Mouse (Mus musculus) MEL (cell line): ENCODE results near the gene Nudt12. TPM values are rescaled to one million over a fixed set of nuclear protein-coding genes. Genes with fewer than 3 reads are reported as not detected.

Source experiments
- DNase-seq: peaks from one replicate; pipeline ENCODE4 v3.0.0; 2011; ENCODE audit warnings: low read depth, low spot score
- H3K27ac ChIP-seq: 2 replicates; pipeline ENCODE4 v1.5.1; 2012; ENCODE audit warnings: low read depth, mild to moderate bottlenecking, control low read depth, low read length, moderate library complexity; ENCODE audit not compliant: control insufficient read depth
- H3K27me3 ChIP-seq, 2 experiments: fragments of 150-350 bp in 1 of 2; sonication (generic) in 1 of 2; 2 replicates each; pipeline ENCODE4 v1.6.1; 2012; ENCODE audit warnings: low read length in 2 of 2, mild to moderate bottlenecking in 2 of 2, improper control_type of control experiment in 1 of 2, moderate library complexity in 1 of 2; ENCODE audit not compliant: insufficient read depth in 2 of 2, control insufficient read depth in 1 of 2
- H3K36me3 ChIP-seq, 2 experiments: 2 replicates each; pipeline ENCODE4 v1.6.1; 2012 to 2014; ENCODE audit warnings: low read length in 2 of 2, improper control_type of control experiment in 1 of 2, inconsistent platforms in 1 of 2, mild to moderate bottlenecking in 1 of 2; ENCODE audit not compliant: insufficient read depth in 2 of 2, control insufficient read depth in 1 of 2
- H3K4me1 ChIP-seq, 2 experiments: fragments of 150-350 bp in 1 of 2; sonication (generic) in 1 of 2; 2 replicates each; pipeline ENCODE4 v1.6.1; 2012; ENCODE audit warnings: low read length in 2 of 2, improper control_type of control experiment in 1 of 2, mild to moderate bottlenecking in 1 of 2; ENCODE audit not compliant: insufficient read depth in 2 of 2, control insufficient read depth in 1 of 2
- H3K4me3 ChIP-seq, 2 experiments: fragments of 150-350 bp in 1 of 2; sonication (generic) in 1 of 2; 2 replicates each; pipeline ENCODE4 v1.5.1; 2012; ENCODE audit warnings: low read depth in 2 of 2, low read length in 2 of 2, mild to moderate bottlenecking in 2 of 2, moderate library complexity in 2 of 2, control low read depth in 1 of 2, improper control_type of control experiment in 1 of 2; ENCODE audit not compliant: control insufficient read depth in 1 of 2, insufficient read depth in 1 of 2
- H3K79me2 ChIP-seq: 2 replicates; pipeline ENCODE4 v1.6.1; 2012; ENCODE audit warnings: mild to moderate bottlenecking, low read length, moderate library complexity; ENCODE audit not compliant: control insufficient read depth, poor library complexity, insufficient read depth
- H3K9ac ChIP-seq: 2 replicates; pipeline ENCODE4 v1.6.1; 2012; ENCODE audit warnings: low read depth, mild to moderate bottlenecking, control low read depth, low read length, moderate library complexity; ENCODE audit not compliant: control insufficient read depth, poor library complexity, severe bottlenecking
- H3K9me3 ChIP-seq: fragments of 150-350 bp; sonication (generic); replicated peaks from 2 replicates; pipeline ENCODE4 v1.6.1; 2012; ENCODE audit warnings: mild to moderate bottlenecking, low read length, improper control_type of control experiment, moderate library complexity; ENCODE audit not compliant: insufficient read depth
- E2F4 ChIP-seq: IDR thresholded peaks from 2 replicates; pipeline ENCODE4 v1.6.1; 2011; ENCODE audit warnings: low read depth, low read length, improper control_type of control experiment, borderline replicate concordance
- ELF1 ChIP-seq: IDR thresholded peaks from 2 replicates; pipeline ENCODE4 v1.6.1; 2014; ENCODE audit warnings: low read depth, mild to moderate bottlenecking, inconsistent platforms, low read length, improper control_type of control experiment, moderate library complexity
- EP300 ChIP-seq, 2 experiments: IDR thresholded peaks; 2 replicates each; pipeline ENCODE4 v1.6.1; 2011; ENCODE audit warnings: improper control_type of control experiment in 2 of 2, low read length in 2 of 2, low read depth in 1 of 2, mild to moderate bottlenecking in 1 of 2
- ETS1 ChIP-seq: IDR thresholded peaks from 2 replicates; pipeline ENCODE4 v1.6.1; 2012; ENCODE audit warnings: low read depth, mild to moderate bottlenecking, inconsistent platforms, low read length, improper control_type of control experiment, moderate library complexity
- GABPA ChIP-seq: IDR thresholded peaks from 2 replicates; pipeline ENCODE4 v1.6.1; 2012; ENCODE audit warnings: low read depth, mild to moderate bottlenecking, inconsistent platforms, low read length, improper control_type of control experiment, moderate library complexity
- GATA1 ChIP-seq: IDR thresholded peaks from 2 replicates; pipeline ENCODE4 v1.6.1; 2011; ENCODE audit warnings: low read depth, low read length, improper control_type of control experiment
- HCFC1 ChIP-seq: IDR thresholded peaks from 2 replicates; pipeline ENCODE4 v1.6.1; 2012; ENCODE audit warnings: low read depth, mild to moderate bottlenecking, inconsistent platforms, low read length, improper control_type of control experiment, moderate library complexity
- JUND ChIP-seq: IDR thresholded peaks from 2 replicates; pipeline ENCODE4 v1.6.1; 2011; ENCODE audit warnings: low read depth, mild to moderate bottlenecking, improper control_type of control experiment, low read length
- KAT2A ChIP-seq: conservative IDR thresholded peaks from 2 replicates; pipeline ENCODE4 v1.6.1; 2012; ENCODE audit warnings: low read depth, low read length, improper control_type of control experiment, inconsistent platforms
- MAX ChIP-seq: IDR thresholded peaks from 2 replicates; pipeline ENCODE4 v1.6.1; 2011; ENCODE audit warnings: low read length, improper control_type of control experiment
- MAZ ChIP-seq: IDR thresholded peaks from 2 replicates; pipeline ENCODE4 v1.6.1; 2012; ENCODE audit warnings: low read depth, mild to moderate bottlenecking, inconsistent platforms, low read length, improper control_type of control experiment
- MEF2A ChIP-seq: IDR thresholded peaks from 2 replicates; pipeline ENCODE4 v1.6.1; 2014; ENCODE audit warnings: low read depth, mild to moderate bottlenecking, inconsistent platforms, low read length, improper control_type of control experiment; ENCODE audit not compliant: poor library complexity, insufficient replicate concordance, severe bottlenecking; ENCODE audit errors: extremely low read depth
- MXI1 ChIP-seq: IDR thresholded peaks from 2 replicates; pipeline ENCODE4 v1.6.1; 2011; ENCODE audit warnings: mild to moderate bottlenecking, low read depth, low read length, improper control_type of control experiment
- MYB ChIP-seq: IDR thresholded peaks from 2 replicates; pipeline ENCODE4 v1.6.1; 2011; ENCODE audit warnings: mild to moderate bottlenecking, low read depth, low read length, improper control_type of control experiment
- MYC ChIP-seq: IDR thresholded peaks from 2 replicates; pipeline ENCODE4 v1.6.1; 2011; ENCODE audit warnings: low read depth, mild to moderate bottlenecking, low read length, improper control_type of control experiment, moderate library complexity
- NELFE ChIP-seq: IDR thresholded peaks from 2 replicates; pipeline ENCODE4 v1.6.1; 2011; ENCODE audit warnings: low read depth, low read length, improper control_type of control experiment
- NRF1 ChIP-seq: IDR thresholded peaks from 2 replicates; pipeline ENCODE4 v1.6.1; 2014; ENCODE audit warnings: low read depth, mild to moderate bottlenecking, inconsistent platforms, low read length, improper control_type of control experiment, moderate library complexity; ENCODE audit not compliant: poor library complexity, insufficient read depth, severe bottlenecking
- RAD21 ChIP-seq: IDR thresholded peaks from 2 replicates; pipeline ENCODE4 v1.6.1; 2011; ENCODE audit warnings: mild to moderate bottlenecking, low read depth, low read length, improper control_type of control experiment
- RCOR1 ChIP-seq: IDR thresholded peaks from 2 replicates; pipeline ENCODE4 v1.6.1; 2012; ENCODE audit warnings: low read depth, mild to moderate bottlenecking, inconsistent platforms, low read length, improper control_type of control experiment
- TCF12 ChIP-seq: IDR thresholded peaks from 2 replicates; pipeline ENCODE4 v1.6.1; 2014; ENCODE audit warnings: low read depth, mild to moderate bottlenecking, inconsistent platforms, low read length, improper control_type of control experiment, moderate library complexity
- USF1 ChIP-seq: IDR thresholded peaks from 2 replicates; pipeline ENCODE4 v1.6.1; 2014; ENCODE audit warnings: low read depth, mild to moderate bottlenecking, inconsistent platforms, low read length, improper control_type of control experiment, moderate library complexity
- USF2 ChIP-seq, 2 experiments: IDR thresholded peaks; 2 replicates each; pipeline ENCODE4 v1.6.1; 2011 to 2012; ENCODE audit warnings: improper control_type of control experiment in 2 of 2, low read length in 2 of 2, borderline replicate concordance in 1 of 2, inconsistent platforms in 1 of 2, low read depth in 1 of 2, mild to moderate bottlenecking in 1 of 2; ENCODE audit not compliant: insufficient read depth in 1 of 2
- ZMIZ1 ChIP-seq: IDR thresholded peaks from 2 replicates; pipeline ENCODE4 v1.6.1; 2012; ENCODE audit warnings: low read depth, mild to moderate bottlenecking, inconsistent platforms, low read length, improper control_type of control experiment, moderate library complexity
- ZNF384 ChIP-seq: IDR thresholded peaks from 2 replicates; pipeline ENCODE4 v1.6.1; 2012; ENCODE audit warnings: low read depth, mild to moderate bottlenecking, inconsistent platforms, low read length, improper control_type of control experiment
- polyA plus RNA-seq, 2 experiments: library from polyadenylated mRNA; stranded (reverse) in 1 of 2; unstranded in 1 of 2; fragments of >175 nt in 1 of 2; fragments of >200 nt in 1 of 2; gene quantifications; 2 replicates each; pipeline versions ENCODE4 v1.2.1 to v1.2.4; 2012; ENCODE audit warnings: low replicate concordance in 2 of 2, low read depth in 1 of 2; ENCODE audit not compliant: insufficient read length in 2 of 2, insufficient read depth in 1 of 2, missing spikeins in 1 of 2
- total RNA-seq: library from RNA; depleted of rRNA; stranded (reverse); fragments of 300-350 nt; gene quantifications from 2 replicates; pipeline ENCODE4 v1.2.3, GENCODE M21; 2012

The Nudt12 gene
- total and polyA plus RNA-seq, 3 experiments, result not detected

GRCm38 (mm10) chr17:59026336-59026735 is 13.2 kb upstream of the Nudt12 start:
- no peaks in the 10 kb centered on the region for H3K4me1 ChIP-seq
- H3K9ac ChIP-seq, result no peak overlapping the region
- TF ChIP-seq EP300 (IDR thresholded peaks at IDR 0.05; ENCODE audit: low read depth in 1 of 2, low read length in 2 of 2) (no peak), MXI1 (no peak), NRF1 (no peak), MAX (no peak), USF2 (IDR thresholded peaks at IDR 0.05; ENCODE audit: borderline replicate concordance in 1 of 2, insufficient read depth in 1 of 2, low read depth in 1 of 2, low read length in 2 of 2) (no peak), MYC (no peak), GATA1 (no peak), RCOR1 (no peak), HCFC1 (no peak), ZMIZ1 (no peak)
- H3K27me3 ChIP-seq, result no peaks in the 10 kb centered on the region
- DNase-seq, result no peak
- H3K9me3 ChIP-seq, result no peaks in the 10 kb centered on the region
- no peaks in the 10 kb centered on the region for H3K79me2 ChIP-seq
- H3K4me3 ChIP-seq, result no peak overlapping the region
- H3K27ac ChIP-seq, result no peak overlapping the region
- H3K36me3 ChIP-seq, result no peaks in the 10 kb centered on the region

- H3K9me3 ChIP-seq, result no peaks in the 10 kb centered on the region
- no peaks in the 10 kb centered on the region for H3K27me3 ChIP-seq
- no peaks in the 10 kb centered on the region for H3K79me2 ChIP-seq
- no peak for DNase-seq
- H3K36me3 ChIP-seq, result no peaks in the 10 kb centered on the region
- no peaks in the 10 kb centered on the region for H3K4me1 ChIP-seq
- H3K27ac ChIP-seq, result no peak overlapping the region
- H3K9ac ChIP-seq, result no peak overlapping the region
- H3K4me3 ChIP-seq, result no peak overlapping the region
- TF ChIP-seq TCF12, result no peak
- no peak for TF ChIP-seq MYB
- no peak for TF ChIP-seq RAD21
- TF ChIP-seq USF1, result no peak
- TF ChIP-seq ZNF384, result no peak
- TF ChIP-seq ETS1, result no peak
- TF ChIP-seq MAZ, result no peak
- no peak for TF ChIP-seq JUND
- no peak for TF ChIP-seq HCFC1
- no peak for TF ChIP-seq USF2 (IDR thresholded peaks at IDR 0.05; ENCODE audit: borderline replicate concordance in 1 of 2, insufficient read depth in 1 of 2, low read depth in 1 of 2, low read length in 2 of 2)
- TF ChIP-seq E2F4, result no peak
- no peak for TF ChIP-seq KAT2A
- TF ChIP-seq NELFE, result no peak
- TF ChIP-seq ZMIZ1, result no peak
- no peak for TF ChIP-seq GATA1
- no peak for TF ChIP-seq MYC
- no peak for TF ChIP-seq MEF2A
- no peak for TF ChIP-seq GABPA
- no peak for TF ChIP-seq ELF1
These were observed 11.3 kb upstream of the Nudt12 start for GRCm38 (mm10) chr17:59024502-59024901.
